Mouse (Mus musculus): ENCODE measurements around the gene Gsap.
A peak's percentile ranks its signal among the peaks of the same experiment; 100 is the strongest.
"Not testable (repeated sequence)": the region's sequence is repeated elsewhere in the genome, so short reads cannot be mapped to it uniquely, and the experiment has no call there.

Gsap gene

GRCm38 (mm10) chr5:21183046-21183445, 3.0 kb upstream of the Gsap start:
- DNase-seq (ENCODE audit: low read depth) = not testable (repeated sequence)

GRCm38 (mm10) chr5:21186821-21187220, 766 bp downstream of the Gsap start:
- DNase-seq (ENCODE audit: low read depth) = peak; percentile 49

- DNase-seq (ENCODE audit: low read depth) = no peak
These were observed 2.4 kb downstream of the Gsap start for GRCm38 (mm10) chr5:21188435-21188834.

- peak; percentile 62 for DNase-seq (ENCODE audit: low read depth)
These were observed 3.0 kb downstream of the Gsap start for GRCm38 (mm10) chr5:21189036-21189435.

GRCm38 (mm10) chr5:21189460-21189859, 3.4 kb downstream of the Gsap start:
- no peak for DNase-seq (ENCODE audit: low read depth)

GRCm38 (mm10) chr5:21203504-21203903, 17.4 kb downstream of the Gsap start:
- DNase-seq (ENCODE audit: low read depth) = no peak

GRCm38 (mm10) chr5:21204157-21204556, 18.1 kb downstream of the Gsap start:
- DNase-seq (ENCODE audit: low read depth) = no peak

- DNase-seq (ENCODE audit: low read depth) = no peak
These were observed 20.0 kb downstream of the Gsap start for GRCm38 (mm10) chr5:21206014-21206413.

- peak; percentile 63 for DNase-seq (ENCODE audit: low read depth)
These were observed 25.4 kb downstream of the Gsap start for GRCm38 (mm10) chr5:21211406-21211805.

GRCm38 (mm10) chr5:21212933-21213332, 26.9 kb downstream of the Gsap start:
- DNase-seq (ENCODE audit: low read depth) = no peak

- DNase-seq (ENCODE audit: low read depth) = no peak
These were observed 27.7 kb downstream of the Gsap start for GRCm38 (mm10) chr5:21213801-21214200.

GRCm38 (mm10) chr5:21217453-21218294, 31.6 kb downstream of the Gsap start:
- peak; percentile 10 for DNase-seq (ENCODE audit: low read depth)

- no peak for DNase-seq (ENCODE audit: low read depth)
These were observed 46.8 kb downstream of the Gsap start for GRCm38 (mm10) chr5:21232876-21233275.

- no peak for DNase-seq (ENCODE audit: low read depth)
These were observed 58.5 kb downstream of the Gsap start for GRCm38 (mm10) chr5:21244575-21244974.

GRCm38 (mm10) chr5:21245241-21245640, 59.2 kb downstream of the Gsap start:
- DNase-seq (ENCODE audit: low read depth) = peak; percentile 17

- DNase-seq (ENCODE audit: low read depth) = peak; percentile 69
These were observed 60.7 kb downstream of the Gsap start for GRCm38 (mm10) chr5:21246794-21247193.

GRCm38 (mm10) chr5:21247916-21248315, 61.9 kb downstream of the Gsap start:
- DNase-seq (ENCODE audit: low read depth) = peak; percentile 78

- no peak for DNase-seq (ENCODE audit: low read depth)
These were observed 62.8 kb downstream of the Gsap start for GRCm38 (mm10) chr5:21248834-21249233.

- DNase-seq (ENCODE audit: low read depth) = no peak
These were observed 68.9 kb downstream of the Gsap start for GRCm38 (mm10) chr5:21254731-21255525.

GRCm38 (mm10) chr5:21255551-21256132, 69.6 kb downstream of the Gsap start:
- DNase-seq (ENCODE audit: low read depth) = no peak

GRCm38 (mm10) chr5:21257126-21257525, 71.1 kb downstream of the Gsap start:
- no peak for DNase-seq (ENCODE audit: low read depth)

GRCm38 (mm10) chr5:21257806-21258205, 71.8 kb downstream of the Gsap start:
- no peak for DNase-seq (ENCODE audit: low read depth)

GRCm38 (mm10) chr5:21260746-21261145, 74.7 kb downstream of the Gsap start:
- no peak for DNase-seq (ENCODE audit: low read depth)

All from NIH3T3 (cell line).